Mouse (Mus musculus): ENCODE data around the gene Tlx2. TPM values are rescaled to one million over a fixed set of nuclear protein-coding genes. Genes with fewer than 3 reads are reported as not detected.

The Tlx2 gene
- polyA plus RNA-seq, 1 experiment from 2014 or later: 0.79 TPM

DNA sequence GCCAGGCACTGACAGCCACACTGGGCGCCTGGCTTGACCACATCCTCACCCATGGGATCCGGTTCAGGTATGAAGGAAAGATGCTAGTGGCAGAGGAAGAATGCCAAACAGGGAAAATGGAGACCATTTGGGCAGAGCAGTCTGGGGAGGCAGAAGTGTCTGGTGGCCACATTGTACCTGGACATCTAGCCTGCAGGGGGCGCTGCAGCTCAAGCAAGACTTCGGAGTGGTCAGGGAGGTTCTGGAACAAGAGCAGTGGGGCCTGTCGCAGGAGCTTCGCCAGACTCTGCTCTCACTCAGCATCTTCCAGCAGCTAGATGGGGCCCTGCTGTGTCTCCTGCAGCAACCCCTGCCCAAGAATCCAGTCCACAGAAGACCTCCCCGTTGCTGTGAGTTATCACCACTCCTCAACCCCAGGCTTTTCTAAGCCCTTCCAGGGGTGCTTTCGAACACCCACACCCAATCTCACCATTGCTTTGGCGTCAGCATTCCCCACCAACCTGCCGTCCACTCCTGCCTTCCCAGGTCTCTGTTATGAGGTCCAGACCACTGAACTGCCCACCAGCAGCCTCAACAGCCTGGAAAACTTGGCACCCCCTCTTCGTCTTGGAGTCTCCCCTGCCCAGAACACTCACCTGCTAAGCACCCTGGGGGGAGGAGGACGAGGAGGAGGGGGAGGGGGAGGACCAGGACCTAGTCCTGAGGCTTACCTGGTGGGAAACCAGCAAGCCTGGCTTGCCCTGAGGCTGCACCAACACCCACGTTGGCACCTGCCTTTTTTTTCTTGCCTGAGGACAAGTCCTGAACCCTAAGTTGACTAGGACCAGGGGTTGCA lies 37.7 kb upstream of the Tlx2 start:
- DNase-seq (ENCODE audit: low spot score): peak; percentile 83
- 36% methylated on average over 13 of the region's 13 CpGs for WGBS

GRCm38 (mm10) chr6:83104158-83104557 lies 34.1 kb upstream of the Tlx2 start:
- Histone ChIP-seq H3K27me3 (ENCODE audit: low read depth, poor library complexity, severe bottlenecking) (peaks cover 26% of the 10 kb centered on the region), H3K9me3 (replicated peaks) (no peaks in the 10 kb centered on the region), H3K4me3 (no peak overlapping the region), H3K36me3 (peaks cover 15% of the 10 kb centered on the region), H3K27ac (replicated peaks) (no peak overlapping the region), H3K4me1 (peaks cover 43% of the 10 kb centered on the region)
- WGBS: 77% methylated on average over 4 of the region's 4 CpGs
- DNase-seq (ENCODE audit: low spot score): no peak

More for the DNA sequence above, 37.7 kb upstream of the Tlx2 start:
- peaks cover 29% of the 10 kb centered on the region for H3K36me3 ChIP-seq
- H3K27me3 ChIP-seq (ENCODE audit: low read depth, poor library complexity, severe bottlenecking): peaks cover 10% of the 10 kb centered on the region
- peak overlapping the region; percentile 77 for H3K4me3 ChIP-seq
- H3K27ac ChIP-seq (replicated peaks): peak overlapping the region; percentile 88
- H3K9me3 ChIP-seq (replicated peaks): no peaks in the 10 kb centered on the region
- H3K4me1 ChIP-seq: peaks cover 35% of the 10 kb centered on the region

DNA sequence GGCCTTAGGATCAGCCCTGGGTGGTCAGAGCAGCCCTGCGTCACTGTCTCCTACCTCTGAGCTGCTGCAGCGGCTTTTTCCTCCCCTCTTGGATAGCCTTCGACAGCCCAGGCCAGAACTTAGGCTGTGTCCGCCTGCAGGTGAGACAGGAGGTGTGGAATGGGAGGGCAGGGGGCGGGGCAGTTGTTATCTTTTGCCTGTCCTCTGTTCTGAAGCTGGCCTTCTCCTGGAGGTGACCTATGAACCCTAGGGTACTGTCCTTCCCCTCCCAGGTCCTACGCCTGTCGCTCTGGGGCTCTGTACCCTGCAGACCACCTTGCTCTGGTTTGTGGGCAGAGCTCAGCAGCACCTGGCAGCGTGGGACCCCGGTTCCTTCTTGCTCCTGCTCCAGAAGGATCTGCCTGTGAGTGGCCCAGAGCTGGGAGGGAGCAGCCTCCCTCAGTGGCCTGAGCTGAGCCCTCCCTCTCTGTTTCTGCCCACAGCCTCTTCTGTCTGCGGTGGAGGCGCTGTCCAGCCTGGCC lies 33.1 kb upstream of the Tlx2 start:
- Histone ChIP-seq H3K4me1 (peaks cover 38% of the 10 kb centered on the region), H3K27ac (replicated peaks) (no peak overlapping the region), H3K27me3 (ENCODE audit: low read depth, poor library complexity, severe bottlenecking) (peaks cover 26% of the 10 kb centered on the region), H3K4me3 (peak overlapping the region; percentile 68), H3K36me3 (peaks cover 15% of the 10 kb centered on the region), H3K9me3 (replicated peaks) (no peaks in the 10 kb centered on the region)
- DNase-seq (ENCODE audit: low spot score): no peak
- WGBS: 36% methylated on average over 11 of the region's 11 CpGs

- under 1% methylated on average over 74 of the region's 74 CpGs for WGBS
- peak; percentile 76 for DNase-seq (ENCODE audit: low spot score)
- no peaks in the 10 kb centered on the region for H3K9me3 ChIP-seq (replicated peaks)
Observed at GRCm38 (mm10) chr6:83101688-83102556, 31.8 kb upstream of the Tlx2 start.

DNA sequence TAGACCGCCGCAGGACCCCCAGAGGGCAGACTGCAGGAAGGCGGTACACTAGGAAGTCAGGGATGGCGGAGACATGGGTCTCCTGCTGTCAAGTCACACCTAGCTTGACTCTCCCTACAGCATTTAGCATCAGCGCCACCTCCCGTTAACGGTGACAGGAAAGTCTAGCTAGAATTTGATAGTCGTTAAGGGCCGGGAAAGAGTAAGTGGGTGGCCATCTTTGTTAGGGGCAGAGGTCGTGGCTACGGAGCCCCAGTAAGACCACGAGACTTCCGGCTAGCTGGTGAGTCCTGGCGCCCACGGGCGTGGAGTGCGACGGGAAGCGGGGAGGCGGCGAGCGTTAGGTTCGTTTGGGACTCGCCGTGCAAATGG lies 31.2 kb upstream of the Tlx2 start, which contains the start of the genes Ccdc142 and Gm42688:
Ccdc142 (plus strand) TSS at position 286 of the 372 bp plus-strand sequence.
Gm42688 (plus strand) TSS at position 302 of the 372 bp plus-strand sequence.
- H3K36me3 ChIP-seq: peaks cover 9% of the 10 kb centered on the region
- H3K4me3 ChIP-seq: peak within 1 kb of the TSS; percentile 68
- no peaks in the 10 kb centered on the region for H3K9me3 ChIP-seq (replicated peaks)
- peak within 1 kb of the TSS; percentile 85 for H3K27ac ChIP-seq (replicated peaks)
- peaks cover 26% of the 10 kb centered on the region for H3K27me3 ChIP-seq (ENCODE audit: low read depth, poor library complexity, severe bottlenecking)
- peak; percentile 83 for DNase-seq (ENCODE audit: low spot score)
- peaks cover 29% of the 10 kb centered on the region for H3K4me1 ChIP-seq
- WGBS: 0% methylated on average over 25 of the region's 25 CpGs

More at GRCm38 (mm10) chr6:83101688-83102556, 31.8 kb upstream of the Tlx2 start:
- H3K4me1 ChIP-seq: peaks cover 28% of the 10 kb centered on the region
- H3K27ac ChIP-seq (replicated peaks): peak overlapping the region; percentile 85
- H3K36me3 ChIP-seq: peaks cover 11% of the 10 kb centered on the region
- peaks cover 26% of the 10 kb centered on the region for H3K27me3 ChIP-seq (ENCODE audit: low read depth, poor library complexity, severe bottlenecking)
- peak overlapping the region; percentile 68 for H3K4me3 ChIP-seq

- Histone ChIP-seq H3K27me3 (ENCODE audit: low read depth, poor library complexity, severe bottlenecking) (peaks cover 31% of the 10 kb centered on the region), H3K27ac (replicated peaks) (no peak overlapping the region), H3K36me3 (no peaks in the 10 kb centered on the region), H3K9me3 (replicated peaks) (no peaks in the 10 kb centered on the region), H3K4me1 (peaks cover 29% of the 10 kb centered on the region), H3K4me3 (no peak overlapping the region)
- DNase-seq (ENCODE audit: low spot score): no peak
- WGBS: 83% methylated on average over 2 of the region's 2 CpGs
Observed at GRCm38 (mm10) chr6:83098411-83098810, 28.3 kb upstream of the Tlx2 start.

DNA sequence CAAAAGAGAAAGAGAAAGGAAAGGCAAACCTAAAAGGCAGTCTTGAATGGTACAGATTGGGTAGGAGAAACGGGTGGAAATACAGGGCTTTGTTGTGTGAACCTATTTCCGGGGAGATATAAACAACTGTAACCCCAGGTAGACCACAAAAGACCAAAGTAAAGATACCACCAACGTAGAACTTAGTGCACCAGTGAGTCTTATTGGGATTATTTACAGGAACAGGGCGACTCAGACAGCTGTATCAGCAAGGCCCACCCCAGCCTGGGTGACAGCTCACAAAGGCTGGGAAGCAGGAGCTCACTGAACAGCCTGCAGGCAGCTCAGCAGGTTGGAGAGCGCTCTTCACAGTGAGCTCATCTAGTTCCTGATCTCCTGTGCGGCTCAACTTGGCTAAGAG lies 25.9 kb upstream of the Tlx2 start:
- 39% methylated on average over 6 of the region's 6 CpGs for WGBS
- DNase-seq (ENCODE audit: low spot score): no peak
- H3K4me3 ChIP-seq: no peak overlapping the region
- no peaks in the 10 kb centered on the region for H3K9me3 ChIP-seq (replicated peaks)
- peaks cover 36% of the 10 kb centered on the region for H3K27me3 ChIP-seq (ENCODE audit: low read depth, poor library complexity, severe bottlenecking)
- H3K36me3 ChIP-seq: no peaks in the 10 kb centered on the region
- peaks cover 7% of the 10 kb centered on the region; the same call in 1 of the 2 replicates for H3K4me1 ChIP-seq
- H3K27ac ChIP-seq (replicated peaks): no peak overlapping the region

- 55% methylated on average over 6 of the region's 6 CpGs for WGBS
- H3K4me1 ChIP-seq: peaks cover 8% of the 10 kb centered on the region
- no peak for DNase-seq (ENCODE audit: low spot score)
Observed at GRCm38 (mm10) chr6:83092416-83093127, 22.5 kb upstream of the Tlx2 start.

GRCm38 (mm10) chr6:83087926-83088260 lies 17.8 kb upstream of the Tlx2 start:
- Histone ChIP-seq H3K27me3 (ENCODE audit: low read depth, poor library complexity, severe bottlenecking) (peaks cover 91% of the 10 kb centered on the region), H3K36me3 (no peaks in the 10 kb centered on the region), H3K4me1 (peaks cover 38% of the 10 kb centered on the region), H3K4me3 (peak overlapping the region; percentile 40), H3K9me3 (replicated peaks) (no peaks in the 10 kb centered on the region), H3K27ac (replicated peaks) (no peak overlapping the region)
- peak; percentile 34 for DNase-seq (ENCODE audit: low spot score)
- WGBS: 3% methylated on average over 9 of the region's 9 CpGs

More at GRCm38 (mm10) chr6:83092416-83093127, 22.5 kb upstream of the Tlx2 start:
- no peak overlapping the region for H3K27ac ChIP-seq (replicated peaks)
- no peaks in the 10 kb centered on the region for H3K9me3 ChIP-seq (replicated peaks)
- H3K36me3 ChIP-seq: no peaks in the 10 kb centered on the region
- no peak overlapping the region for H3K4me3 ChIP-seq
- peaks cover 56% of the 10 kb centered on the region for H3K27me3 ChIP-seq (ENCODE audit: low read depth, poor library complexity, severe bottlenecking)

GRCm38 (mm10) chr6:83087205-83087925 lies 17.3 kb upstream of the Tlx2 start:
- Histone ChIP-seq H3K36me3 (peaks cover 2% of the 10 kb centered on the region; the same call in 1 of the 2 replicates), H3K27me3 (ENCODE audit: low read depth, poor library complexity, severe bottlenecking) (peaks cover 94% of the 10 kb centered on the region), H3K27ac (replicated peaks) (no peak overlapping the region), H3K4me3 (peak overlapping the region; percentile 40), H3K4me1 (peaks cover 40% of the 10 kb centered on the region), H3K9me3 (replicated peaks) (no peaks in the 10 kb centered on the region)
- under 1% methylated on average over 47 of the region's 47 CpGs for WGBS
- DNase-seq (ENCODE audit: low spot score): peak; percentile 58

DNA sequence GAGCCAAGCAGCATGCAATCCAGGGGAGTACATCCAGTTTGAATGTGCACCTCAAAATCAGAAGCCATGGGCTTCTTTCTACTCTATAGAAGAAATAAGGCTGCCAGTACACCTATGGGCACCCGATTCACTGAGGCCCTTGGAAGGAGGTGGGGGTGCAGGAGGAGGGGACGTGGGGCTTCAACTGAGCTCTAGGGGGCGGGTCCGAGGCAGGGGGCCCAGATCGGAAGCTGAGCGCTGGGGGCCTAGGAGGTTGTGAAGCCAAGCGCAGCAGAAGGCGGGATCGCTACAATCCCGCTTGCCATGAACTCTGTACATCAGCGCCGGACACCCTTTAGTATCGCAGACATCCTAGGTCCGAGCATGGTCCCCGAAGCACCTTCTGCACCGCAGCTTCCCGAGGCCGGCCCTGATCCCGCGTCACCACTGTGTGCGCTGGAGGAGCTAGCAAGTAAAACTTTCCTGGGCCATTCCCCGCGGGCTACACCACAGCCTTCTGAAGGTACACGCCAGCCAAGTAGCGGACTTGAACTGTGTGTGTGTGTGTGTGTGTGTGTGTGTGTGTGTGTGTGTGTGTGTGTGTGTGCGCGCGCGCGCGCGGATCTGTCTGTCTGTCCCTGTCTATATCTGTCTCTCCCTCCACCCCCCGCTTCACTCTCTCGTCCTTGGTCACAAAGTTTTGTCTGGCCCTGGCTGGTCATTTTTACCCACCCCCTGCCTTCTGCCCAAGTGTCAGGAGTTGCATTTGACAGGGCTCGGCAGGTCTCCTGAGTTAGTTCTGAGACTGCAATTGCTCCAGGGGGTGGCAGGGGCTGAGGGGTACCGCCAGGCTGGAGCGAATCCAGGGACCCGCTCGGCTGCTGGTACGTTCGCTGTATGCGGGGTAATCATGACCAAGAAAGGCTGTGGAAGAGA lies 16.3 kb upstream of the Tlx2 start, which contains the start of gene Lbx2:
Lbx2 (plus strand) TSS at position 247 of the 915 bp plus-strand sequence.
- Histone ChIP-seq H3K27me3 (ENCODE audit: low read depth, poor library complexity, severe bottlenecking) (peaks cover 97% of the 10 kb centered on the region), H3K36me3 (peaks cover 10% of the 10 kb centered on the region), H3K4me1 (peaks cover 40% of the 10 kb centered on the region), H3K9me3 (replicated peaks) (no peaks in the 10 kb centered on the region), H3K4me3 (peak within 1 kb of the TSS; percentile 40), H3K27ac (replicated peaks) (no peak within 1 kb of the TSS)
- DNase-seq (ENCODE audit: low spot score): no peak
- WGBS: 2% methylated on average over 42 of the region's 42 CpGs
